Mouse (Mus musculus): Measurements from ENCODE around the gene Tex101. TPM values are rescaled to one million over a fixed set of nuclear protein-coding genes. Genes with fewer than 3 reads are reported as not detected.
A peak's percentile ranks its signal among the peaks of the same experiment; 100 is the strongest.

Tex101 gene
- polyA plus RNA-seq, 1 experiment from 2014 or later: not detected

DNA sequence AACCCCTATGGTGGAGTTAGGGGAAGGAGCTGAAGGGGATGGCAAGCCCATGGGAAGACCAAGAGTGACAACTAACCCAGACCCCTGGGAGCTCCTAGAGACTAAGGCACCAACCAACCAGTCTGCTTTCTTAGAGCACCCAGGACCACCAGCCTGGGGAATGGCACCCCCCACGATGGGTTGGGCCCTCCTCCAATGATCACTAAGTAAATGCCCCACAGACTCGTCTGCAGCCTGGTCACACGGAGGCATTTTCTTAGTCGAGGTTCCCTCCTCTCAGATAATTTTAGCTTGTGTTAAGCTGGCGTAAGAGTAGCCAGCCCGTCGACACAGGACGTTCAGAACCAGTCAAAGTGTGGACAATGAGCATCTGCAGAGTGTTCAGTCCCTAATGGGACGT lies 11.5 kb downstream of the Tex101 start:
- Histone ChIP-seq H3K4me2 (no peak overlapping the region), H3K27ac (ENCODE audit: low read depth, low read length) (no peak overlapping the region), H3K4me3 (ENCODE audit: low read depth, low read length) (no peak overlapping the region), H3K9ac (ENCODE audit: low read depth, low read length) (no peak overlapping the region), H3K4me1 (replicated peaks; ENCODE audit: control insufficient read depth, insufficient read depth, low read length) (no peaks in the 10 kb centered on the region), H3K36me3 (ENCODE audit: control insufficient read depth, insufficient read depth, low read length) (no peaks in the 10 kb centered on the region), H3K27me3 (replicated peaks; ENCODE audit: control insufficient read depth, insufficient read depth, low read length) (no peaks in the 10 kb centered on the region), H3K9me3 (ENCODE audit: control insufficient read depth, low read length) (no peaks in the 10 kb centered on the region)
- no peak for ATAC-seq (replicated peaks; ENCODE audit: low FRiP score)
- WGBS: 79% methylated on average over 9 of the region's 9 CpGs
- DNase-seq (ENCODE audit: low spot score): no peak

DNA sequence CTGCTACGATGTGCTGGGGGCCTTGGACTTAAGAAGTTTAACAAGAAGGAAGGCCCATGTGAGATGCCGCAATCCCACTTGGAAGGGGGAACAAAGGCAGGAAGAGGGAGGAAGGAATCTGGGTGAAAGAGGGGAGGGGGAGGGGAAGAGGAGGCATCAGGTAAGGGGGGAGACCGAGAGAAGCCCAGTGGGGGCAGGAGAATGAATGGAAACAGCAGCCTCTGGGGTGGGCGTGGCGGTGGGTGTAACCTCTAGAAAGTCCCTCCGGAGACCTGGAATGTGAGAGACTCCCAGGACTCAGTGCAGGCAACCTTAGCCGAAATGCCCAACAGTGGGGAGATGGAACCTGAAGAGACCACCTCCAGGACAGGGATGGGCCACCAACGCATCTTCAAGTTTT lies 12.2 kb downstream of the Tex101 start:
- no peaks in the 10 kb centered on the region for H3K36me3 ChIP-seq (ENCODE audit: control insufficient read depth, insufficient read depth, low read length)
- no peaks in the 10 kb centered on the region for H3K4me1 ChIP-seq (replicated peaks; ENCODE audit: control insufficient read depth, insufficient read depth, low read length)
- ATAC-seq (replicated peaks; ENCODE audit: low FRiP score) (no peak), DNase-seq (ENCODE audit: low spot score) (no peak)
- H3K9ac ChIP-seq (ENCODE audit: low read depth, low read length): no peak overlapping the region
- no peaks in the 10 kb centered on the region for H3K27me3 ChIP-seq (replicated peaks; ENCODE audit: control insufficient read depth, insufficient read depth, low read length)
- H3K27ac ChIP-seq (ENCODE audit: low read depth, low read length): no peak overlapping the region
- H3K9me3 ChIP-seq (ENCODE audit: control insufficient read depth, low read length): no peaks in the 10 kb centered on the region
- H3K4me3 ChIP-seq (ENCODE audit: low read depth, low read length): no peak overlapping the region
- H3K4me2 ChIP-seq: no peak overlapping the region
- 43% methylated on average over 8 of the region's 8 CpGs for WGBS

DNA sequence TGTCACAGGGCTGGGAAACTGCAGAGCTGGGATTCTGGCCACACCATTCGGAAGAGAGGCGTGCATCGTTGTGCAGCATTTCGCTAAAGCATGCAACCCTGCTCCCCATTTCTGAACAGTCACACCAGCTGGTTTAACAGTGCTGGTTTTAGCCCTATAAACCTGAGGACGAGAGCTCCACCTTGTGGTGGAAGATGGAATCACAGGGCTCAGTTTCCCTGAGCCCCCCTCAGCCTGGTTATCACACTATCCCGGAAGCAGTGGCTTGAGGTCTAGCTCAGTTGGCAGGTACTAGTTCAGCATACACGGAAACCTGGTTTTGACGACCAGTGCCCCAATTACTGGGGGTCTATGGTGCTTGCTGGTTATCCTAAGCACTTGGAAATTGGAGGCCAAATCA lies 13.9 kb downstream of the Tex101 start:
- no peaks in the 10 kb centered on the region for H3K9me3 ChIP-seq (ENCODE audit: control insufficient read depth, low read length)
- H3K4me2 ChIP-seq: no peak overlapping the region
- no peak overlapping the region for H3K27ac ChIP-seq (ENCODE audit: low read depth, low read length)
- ATAC-seq (replicated peaks; ENCODE audit: low FRiP score): peak; percentile 69
- 11% methylated on average over 8 of the region's 8 CpGs for WGBS
- DNase-seq (ENCODE audit: low spot score): peak; percentile 78
- no peak overlapping the region for H3K4me3 ChIP-seq (ENCODE audit: low read depth, low read length)
- H3K4me1 ChIP-seq (replicated peaks; ENCODE audit: control insufficient read depth, insufficient read depth, low read length): no peaks in the 10 kb centered on the region
- no peaks in the 10 kb centered on the region for H3K36me3 ChIP-seq (ENCODE audit: control insufficient read depth, insufficient read depth, low read length)
- no peaks in the 10 kb centered on the region for H3K27me3 ChIP-seq (replicated peaks; ENCODE audit: control insufficient read depth, insufficient read depth, low read length)
- no peak overlapping the region for H3K9ac ChIP-seq (ENCODE audit: low read depth, low read length)

DNA sequence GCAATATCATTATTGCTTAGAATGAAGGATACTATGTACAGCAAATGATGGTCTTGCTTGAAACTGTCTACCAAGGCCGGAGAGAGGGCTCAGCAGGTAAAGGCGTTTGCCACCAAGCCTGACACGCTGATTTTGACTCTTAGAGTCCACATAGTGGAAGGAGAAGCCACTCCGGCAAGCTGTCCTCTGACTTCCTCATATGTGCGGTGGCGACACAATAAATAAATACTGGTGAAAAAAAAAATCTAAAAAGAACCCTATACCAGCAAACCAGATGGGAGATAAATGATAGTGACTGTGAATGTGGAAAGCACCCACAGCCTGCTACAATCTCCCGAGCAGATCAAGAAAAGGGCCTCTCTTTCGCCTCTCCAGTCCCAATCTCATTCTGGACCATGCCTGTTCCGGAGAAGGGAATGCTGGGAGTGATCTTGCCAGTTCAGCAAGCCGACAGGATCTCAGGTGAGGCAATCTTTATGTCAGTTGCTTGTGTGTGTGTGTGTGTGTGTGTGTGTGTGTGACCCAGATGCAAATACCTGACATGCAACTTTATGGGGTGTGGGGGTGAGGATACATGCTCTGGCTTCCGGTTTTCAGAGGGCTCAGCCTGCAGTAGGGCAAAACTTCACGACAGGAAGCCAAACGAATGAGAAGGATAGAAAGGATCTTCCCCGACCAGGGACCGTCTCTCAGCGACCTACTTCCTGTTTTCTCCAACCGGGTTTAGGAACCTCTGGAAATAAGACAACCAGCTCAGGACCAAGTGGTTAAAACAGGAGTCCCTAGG lies 15.2 kb downstream of the Tex101 start:
- DNase-seq (ENCODE audit: low spot score) (no peak), ATAC-seq (replicated peaks; ENCODE audit: low FRiP score) (no peak)
- WGBS: 45% methylated on average over 17 of the region's 17 CpGs
- Histone ChIP-seq H3K9me3 (ENCODE audit: control insufficient read depth, low read length) (no peaks in the 10 kb centered on the region), H3K4me3 (ENCODE audit: low read depth, low read length) (no peak overlapping the region), H3K27ac (ENCODE audit: low read depth, low read length) (no peak overlapping the region), H3K4me2 (no peak overlapping the region), H3K27me3 (replicated peaks; ENCODE audit: control insufficient read depth, insufficient read depth, low read length) (no peaks in the 10 kb centered on the region), H3K36me3 (ENCODE audit: control insufficient read depth, insufficient read depth, low read length) (no peaks in the 10 kb centered on the region), H3K4me1 (replicated peaks; ENCODE audit: control insufficient read depth, insufficient read depth, low read length) (no peaks in the 10 kb centered on the region), H3K9ac (ENCODE audit: low read depth, low read length) (no peak overlapping the region)

DNA sequence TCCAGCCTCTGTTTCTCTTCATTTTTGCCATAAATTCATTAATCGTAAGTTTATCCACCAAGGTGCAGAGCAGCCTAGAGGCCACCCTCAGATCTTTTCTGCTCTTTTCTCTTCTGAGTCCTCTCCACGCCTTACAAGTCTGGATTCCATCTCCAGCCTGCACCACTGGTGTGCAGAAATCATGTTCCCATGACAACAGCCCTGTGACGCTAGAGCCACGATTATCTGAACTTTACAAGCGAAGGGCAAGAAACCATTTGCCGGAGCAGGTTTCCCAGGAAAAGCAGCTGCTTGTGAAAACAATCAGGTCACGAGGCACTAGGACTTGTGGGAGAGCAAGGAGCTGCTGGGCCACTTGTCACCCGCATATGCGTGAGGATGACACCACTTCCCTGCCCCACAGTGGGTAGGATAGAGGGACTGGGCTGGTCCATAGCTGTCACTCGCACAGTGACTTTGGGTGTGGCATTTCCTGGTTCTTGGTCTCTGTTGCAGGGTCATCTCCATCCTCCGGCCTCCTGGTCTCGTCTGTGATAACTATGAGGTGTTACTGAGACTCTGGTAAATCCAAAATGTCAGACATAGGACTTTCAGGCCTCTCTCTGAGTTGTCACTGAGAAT lies 16.6 kb downstream of the Tex101 start:
- no peaks in the 10 kb centered on the region for H3K4me1 ChIP-seq (replicated peaks; ENCODE audit: control insufficient read depth, insufficient read depth, low read length)
- no peak overlapping the region for H3K9ac ChIP-seq (ENCODE audit: low read depth, low read length)
- no peaks in the 10 kb centered on the region for H3K9me3 ChIP-seq (ENCODE audit: control insufficient read depth, low read length)
- no peak for ATAC-seq (replicated peaks; ENCODE audit: low FRiP score)
- H3K4me3 ChIP-seq (ENCODE audit: low read depth, low read length): no peak overlapping the region
- H3K27ac ChIP-seq (ENCODE audit: low read depth, low read length): no peak overlapping the region
- no peaks in the 10 kb centered on the region for H3K36me3 ChIP-seq (ENCODE audit: control insufficient read depth, insufficient read depth, low read length)
- no peaks in the 10 kb centered on the region for H3K27me3 ChIP-seq (replicated peaks; ENCODE audit: control insufficient read depth, insufficient read depth, low read length)
- H3K4me2 ChIP-seq: no peak overlapping the region
- DNase-seq (ENCODE audit: low spot score): no peak
- 57% methylated on average over 12 of the region's 12 CpGs for WGBS

DNA sequence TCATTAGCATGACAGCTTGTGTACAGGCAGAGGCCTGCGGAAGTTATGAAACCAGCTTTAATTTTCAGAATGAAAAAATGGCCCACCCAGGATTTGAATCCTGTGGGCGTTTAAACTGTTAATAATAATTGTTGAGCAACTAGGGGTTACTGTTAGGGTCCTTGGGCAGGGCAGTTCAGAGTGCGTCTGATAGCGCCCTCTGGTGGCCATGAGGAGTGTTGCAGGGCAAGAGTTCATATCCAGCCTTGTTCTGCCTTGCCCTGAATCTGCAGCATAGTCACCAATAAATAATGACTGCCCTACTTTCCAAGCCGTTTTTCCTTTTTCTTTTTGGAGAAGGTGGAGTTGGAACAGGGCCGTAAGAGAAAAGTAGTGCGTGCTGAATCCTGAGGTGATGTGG lies 22.8 kb downstream of the Tex101 start:
- H3K36me3 ChIP-seq (ENCODE audit: control insufficient read depth, insufficient read depth, low read length): no peaks in the 10 kb centered on the region
- no peak for ATAC-seq (replicated peaks; ENCODE audit: low FRiP score)
- no peaks in the 10 kb centered on the region for H3K4me1 ChIP-seq (replicated peaks; ENCODE audit: control insufficient read depth, insufficient read depth, low read length)
- H3K4me2 ChIP-seq: no peak overlapping the region
- H3K9ac ChIP-seq (ENCODE audit: low read depth, low read length): no peak overlapping the region
- H3K27ac ChIP-seq (ENCODE audit: low read depth, low read length): no peak overlapping the region
- no peaks in the 10 kb centered on the region for H3K27me3 ChIP-seq (replicated peaks; ENCODE audit: control insufficient read depth, insufficient read depth, low read length)
- DNase-seq (ENCODE audit: low spot score): peak; percentile 60
- WGBS: 21% methylated on average over 7 of the region's 7 CpGs
- no peak overlapping the region for H3K4me3 ChIP-seq (ENCODE audit: low read depth, low read length)
- H3K9me3 ChIP-seq (ENCODE audit: control insufficient read depth, low read length): no peaks in the 10 kb centered on the region

DNA sequence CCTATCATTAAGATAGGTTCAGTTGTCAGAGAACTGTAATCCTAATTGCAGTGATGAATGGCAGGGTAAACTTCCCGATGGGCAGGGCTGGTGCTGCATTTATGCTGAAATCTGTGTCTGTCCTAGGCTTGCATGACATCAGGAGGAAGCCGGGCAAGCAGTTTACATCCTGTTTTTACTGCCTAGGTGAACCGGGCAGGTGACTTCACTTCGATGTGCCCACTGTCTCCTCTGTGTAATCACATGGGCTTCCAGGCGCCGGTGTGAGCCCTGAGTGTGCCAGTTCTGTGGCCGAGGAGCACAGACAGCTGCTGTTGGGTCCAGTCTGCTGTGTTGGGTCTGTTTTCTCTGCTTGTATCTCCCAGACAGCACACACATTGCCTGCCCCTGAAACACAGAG lies 30.0 kb downstream of the Tex101 start:
- ATAC-seq (replicated peaks; ENCODE audit: low FRiP score) (no peak), DNase-seq (ENCODE audit: low spot score) (no peak)
- H3K4me3 ChIP-seq (ENCODE audit: low read depth, low read length): no peak overlapping the region
- no peaks in the 10 kb centered on the region for H3K36me3 ChIP-seq (ENCODE audit: control insufficient read depth, insufficient read depth, low read length)
- no peaks in the 10 kb centered on the region for H3K9me3 ChIP-seq (ENCODE audit: control insufficient read depth, low read length)
- H3K27ac ChIP-seq (ENCODE audit: low read depth, low read length): no peak overlapping the region
- WGBS: 63% methylated on average over 7 of the region's 7 CpGs
- 0 out of 2 replicates have a peak, but pooled peaks cover 2% of the 10 kb centered on the region for H3K27me3 ChIP-seq (replicated peaks; ENCODE audit: control insufficient read depth, insufficient read depth, low read length)
- H3K4me2 ChIP-seq: no peak overlapping the region
- H3K4me1 ChIP-seq (replicated peaks; ENCODE audit: control insufficient read depth, insufficient read depth, low read length): no peaks in the 10 kb centered on the region
- H3K9ac ChIP-seq (ENCODE audit: low read depth, low read length): no peak overlapping the region

DNA sequence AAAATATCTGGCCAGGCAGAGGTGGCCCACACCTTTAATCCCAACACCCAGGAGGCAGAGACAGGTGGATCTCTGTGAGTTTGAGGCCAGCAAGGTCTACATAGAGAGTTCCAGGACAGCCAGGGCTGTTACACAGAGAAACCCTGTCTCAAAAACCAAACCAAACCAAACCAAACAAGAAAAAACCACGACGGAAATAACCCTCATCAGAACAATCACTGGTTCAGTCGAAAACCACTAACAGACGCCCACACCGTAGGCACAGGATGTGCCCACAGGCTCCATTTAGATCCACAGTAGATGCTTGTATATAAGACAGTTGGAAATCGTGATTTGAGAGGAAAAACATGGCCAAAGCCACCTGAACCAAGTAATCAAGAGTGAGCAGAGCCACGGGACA lies 31.5 kb downstream of the Tex101 start:
- ATAC-seq (replicated peaks; ENCODE audit: low FRiP score) (no peak), DNase-seq (ENCODE audit: low spot score) (no peak)
- Histone ChIP-seq H3K27me3 (replicated peaks; ENCODE audit: control insufficient read depth, insufficient read depth, low read length) (peaks cover 11% of the 10 kb centered on the region), H3K4me2 (no peak overlapping the region), H3K4me1 (replicated peaks; ENCODE audit: control insufficient read depth, insufficient read depth, low read length) (no peaks in the 10 kb centered on the region), H3K9me3 (ENCODE audit: control insufficient read depth, low read length) (no peaks in the 10 kb centered on the region), H3K9ac (ENCODE audit: low read depth, low read length) (no peak overlapping the region), H3K27ac (ENCODE audit: low read depth, low read length) (no peak overlapping the region), H3K4me3 (ENCODE audit: low read depth, low read length) (no peak overlapping the region), H3K36me3 (ENCODE audit: control insufficient read depth, insufficient read depth, low read length) (no peaks in the 10 kb centered on the region)
- WGBS: 43% methylated on average over 7 of the region's 7 CpGs

DNA sequence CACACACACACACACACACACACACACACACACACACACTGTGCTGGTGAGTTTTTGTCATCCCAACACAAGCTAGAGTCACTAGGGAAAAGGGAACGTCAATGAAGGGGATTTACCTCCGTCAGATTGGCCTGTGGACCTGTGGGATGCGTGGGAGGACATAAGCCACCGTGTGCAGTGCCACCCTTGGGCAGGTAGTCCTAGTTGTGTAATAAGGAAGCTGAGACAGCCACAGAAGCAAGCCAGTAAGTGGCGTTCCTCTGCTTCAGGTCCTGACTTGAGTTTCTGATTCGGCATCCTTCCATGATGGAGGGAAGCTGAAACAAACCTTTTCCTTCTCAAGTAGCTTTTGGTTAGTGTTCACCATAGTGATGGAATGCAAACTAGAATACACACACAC lies 32.0 kb downstream of the Tex101 start:
- Histone ChIP-seq H3K4me2 (no peak overlapping the region), H3K27me3 (replicated peaks; ENCODE audit: control insufficient read depth, insufficient read depth, low read length) (peaks cover 16% of the 10 kb centered on the region), H3K36me3 (ENCODE audit: control insufficient read depth, insufficient read depth, low read length) (no peaks in the 10 kb centered on the region), H3K4me3 (ENCODE audit: low read depth, low read length) (no peak overlapping the region), H3K4me1 (replicated peaks; ENCODE audit: control insufficient read depth, insufficient read depth, low read length) (no peaks in the 10 kb centered on the region), H3K9me3 (ENCODE audit: control insufficient read depth, low read length) (no peaks in the 10 kb centered on the region), H3K27ac (ENCODE audit: low read depth, low read length) (no peak overlapping the region), H3K9ac (ENCODE audit: low read depth, low read length) (no peak overlapping the region)
- DNase-seq (ENCODE audit: low spot score) (no peak), ATAC-seq (replicated peaks; ENCODE audit: low FRiP score) (no peak)
- WGBS: 76% methylated on average over 6 of the region's 6 CpGs

Data from liver, embryonic 11.5 days (tissue).